Mouse (Mus musculus): Measurements from ENCODE around the gene Medag.

DNA sequence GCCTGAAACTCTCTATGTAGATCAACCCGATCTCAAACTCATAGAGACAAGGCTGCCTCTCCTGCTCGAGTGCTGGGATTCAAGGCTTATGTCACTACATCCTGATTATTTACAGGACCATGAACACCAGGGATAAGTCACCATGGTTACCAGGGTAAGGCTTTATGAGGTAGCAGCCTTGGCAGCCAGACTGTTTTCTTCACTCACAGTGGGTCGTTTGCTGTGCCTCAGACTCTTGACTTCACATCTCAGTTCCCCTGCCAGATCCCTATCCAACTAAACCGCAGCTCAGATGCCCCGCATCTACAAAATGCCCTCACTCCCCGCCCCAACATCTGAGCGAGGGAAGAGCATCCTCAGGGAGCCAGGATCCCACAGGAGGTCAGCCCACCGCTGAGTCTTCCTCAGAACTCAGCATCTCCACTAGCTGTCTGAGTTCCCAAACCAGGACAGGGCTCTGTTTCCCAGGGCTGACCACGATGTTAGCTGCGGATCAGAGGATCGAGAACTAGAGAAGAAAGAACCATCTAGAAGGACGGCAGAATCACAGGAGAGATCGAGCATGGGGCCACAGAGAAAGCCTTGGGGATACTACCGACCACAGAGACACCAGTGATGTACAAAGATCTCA lies 30.2 kb downstream of the Medag start:
- no peak for TF ChIP-seq POLR2A (IDR thresholded peaks at IDR 0.05; ENCODE audit: low read depth, low read length)
- TF ChIP-seq CTCF (IDR thresholded peaks at IDR 0.05; ENCODE audit: extremely low read depth, insufficient read length, insufficient replicate concordance, low read depth, low read length), result no peak

Data from small intestine, adult 2 months (tissue).